Mouse (Mus musculus) heart, adult 2 months (tissue): Measurements from ENCODE around the gene Klhdc7b. TPM values are rescaled to one million over a fixed set of nuclear protein-coding genes. Genes with fewer than 3 reads are reported as not detected.

Source experiments
- DNase-seq, 2 experiments: peaks; one replicate each; pipeline ENCODE4 v3.0.0; 2021
- H3K27ac ChIP-seq: fragments of 200-600 bp; 2 replicates; pipeline ENCODE4 v1.8.1; 2022
- H3K27me3 ChIP-seq: fragments of 200-500 bp; 2 replicates; pipeline ENCODE4 v1.6.1; 2012; ENCODE audit warnings: mild to moderate bottlenecking, low read length, inconsistent platforms, mixed read lengths; ENCODE audit not compliant: control insufficient read depth, insufficient read depth
- H3K36me3 ChIP-seq: fragments of 200-500 bp; 2 replicates; pipeline ENCODE4 v1.6.1; 2012; ENCODE audit warnings: low read length, inconsistent platforms; ENCODE audit not compliant: control insufficient read depth, insufficient read depth
- H3K4me1 ChIP-seq: fragments of 200-500 bp; 2 replicates; pipeline ENCODE4 v1.6.1; 2011; ENCODE audit warnings: low read length; ENCODE audit not compliant: control insufficient read depth, insufficient read depth
- H3K4me3 ChIP-seq: fragments of 200-600 bp; 2 replicates; pipeline ENCODE4 v1.8.1; 2022
- H3K79me2 ChIP-seq: fragments of 200-500 bp; replicated peaks from 2 replicates; pipeline ENCODE4 v1.6.1; 2012; ENCODE audit warnings: mild to moderate bottlenecking, inconsistent platforms, low read length, moderate library complexity, mixed read lengths; ENCODE audit not compliant: control insufficient read depth, insufficient read depth
- H3K9ac ChIP-seq: fragments of 200-500 bp; 2 replicates; pipeline ENCODE4 v1.6.1; 2012; ENCODE audit warnings: low read depth, mild to moderate bottlenecking, control low read depth, inconsistent platforms, low read length, mixed read lengths
- CTCF ChIP-seq: fragments of 200-600 bp; IDR thresholded peaks from 2 replicates; pipeline ENCODE4 v1.8.1; 2022; ENCODE audit warnings: antibody characterized with exemption, mild to moderate bottlenecking, moderate library complexity
- EP300 ChIP-seq: fragments of 200-500 bp; IDR thresholded peaks from 2 replicates; pipeline ENCODE4 v1.6.1; 2011; ENCODE audit warnings: low read depth, low read length, control low read depth; ENCODE audit not compliant: insufficient read depth
- POLR2A ChIP-seq: fragments of 200-500 bp; IDR thresholded peaks from 2 replicates; pipeline ENCODE4 v1.6.1; 2011; ENCODE audit warnings: mild to moderate bottlenecking, low read depth, low read length, control low read depth; ENCODE audit not compliant: insufficient read depth
- WGBS: fragments of 180-500 bp; shearing (Covaris S2); methylation state at CpG from one replicate; pipeline ENCODE4 v1.1.7; 2018; 5-methylcytosine and 5-hydroxymethylcytosine counted together
- intact Hi-C: fragments of 180-260 bp; cut with DNase I; formaldehyde crosslinking; loops from one replicate; pipeline ENCODE4 v1.15.1; 2025
- polyA plus RNA-seq: library from polyadenylated mRNA; depleted of rRNA; stranded (reverse); fragments of >200 nt; gene quantifications from 2 replicates; pipeline ENCODE4 v1.2.3, GENCODE M21; 2012
- total RNA-seq, 2 experiments: library from RNA; stranded (reverse); gene quantifications; 2 replicates each; pipeline ENCODE4 v1.2.3; 2021

Gene Klhdc7b
- total and polyA plus RNA-seq, 3 experiments: not detected

DNA sequence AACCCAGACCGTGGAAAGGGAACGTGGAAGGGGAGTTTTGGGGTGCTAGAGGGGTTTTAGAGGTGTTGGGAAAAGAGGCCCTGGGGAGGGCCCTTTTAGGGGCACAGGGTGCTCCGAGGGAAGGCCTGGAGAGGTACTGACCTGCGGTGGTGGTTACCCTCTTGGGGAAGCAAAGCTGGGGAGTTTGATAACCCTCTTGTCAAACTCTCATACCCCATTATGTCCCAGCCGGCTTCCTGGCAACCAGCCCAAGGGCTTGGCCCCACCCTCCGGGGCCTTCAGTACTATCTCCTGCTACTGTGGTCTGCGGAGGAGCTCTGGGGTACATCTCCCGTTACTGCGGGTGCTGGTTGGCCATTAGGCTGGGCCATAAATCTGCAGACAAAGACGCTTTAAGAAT, 5.3 kb upstream of the Klhdc7b start:
- Histone ChIP-seq H3K4me1 (no peaks in the 10 kb centered on the region), H3K4me3 (peak overlapping the region; percentile 62), H3K9ac (no peak overlapping the region), H3K27me3 (0 out of 2 replicates have a peak, but pooled peaks cover 2% of the 10 kb centered on the region), H3K27ac (peak overlapping the region; percentile 87), H3K79me2 (no peaks in the 10 kb centered on the region), H3K36me3 (no peaks in the 10 kb centered on the region)
- no peak for TF ChIP-seq POLR2A
- no peak for TF ChIP-seq CTCF
- TF ChIP-seq EP300: no peak
- peak; percentile 28 to 59 for DNase-seq
- 18% methylated on average over 10 of the region's 10 CpGs for WGBS
- intact Hi-C loops: loop anchor here (10.0 kb wide), 1 partner anchor 235 kb away; the partner anchor contains the start of genes Mapk11 and Mapk12

DNA sequence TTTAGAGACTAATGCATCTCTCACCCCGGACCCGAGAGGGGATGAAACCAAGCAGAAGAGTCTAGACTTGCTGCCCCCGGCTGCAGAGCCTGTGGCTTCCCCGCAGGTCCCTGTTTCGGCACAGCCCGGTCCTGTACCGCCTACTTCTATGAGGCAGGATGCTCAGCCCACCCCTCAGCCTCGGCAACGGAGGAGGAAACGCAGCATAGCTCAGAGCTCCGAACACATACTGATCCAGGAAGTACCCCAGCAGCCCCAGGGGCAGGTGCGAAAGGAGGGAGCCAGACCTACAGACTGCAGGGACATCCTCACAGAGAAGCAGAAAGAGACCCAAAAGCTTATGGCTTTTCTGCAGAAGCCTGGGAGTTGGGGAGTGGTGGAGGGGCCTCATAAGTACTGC, 2.4 kb downstream of the Klhdc7b start:
- intact Hi-C loops: no loop called here
- no peak for DNase-seq
- 33% methylated on average over 12 of the region's 12 CpGs for WGBS
- Histone ChIP-seq H3K9ac (no peak overlapping the region), H3K27me3 (no peaks in the 10 kb centered on the region; the same call in 1 of the 2 replicates), H3K27ac (no peak overlapping the region), H3K79me2 (no peaks in the 10 kb centered on the region), H3K36me3 (no peaks in the 10 kb centered on the region), H3K4me3 (no peak overlapping the region), H3K4me1 (no peaks in the 10 kb centered on the region)
- TF ChIP-seq CTCF (no peak), EP300 (no peak), POLR2A (no peak)

DNA sequence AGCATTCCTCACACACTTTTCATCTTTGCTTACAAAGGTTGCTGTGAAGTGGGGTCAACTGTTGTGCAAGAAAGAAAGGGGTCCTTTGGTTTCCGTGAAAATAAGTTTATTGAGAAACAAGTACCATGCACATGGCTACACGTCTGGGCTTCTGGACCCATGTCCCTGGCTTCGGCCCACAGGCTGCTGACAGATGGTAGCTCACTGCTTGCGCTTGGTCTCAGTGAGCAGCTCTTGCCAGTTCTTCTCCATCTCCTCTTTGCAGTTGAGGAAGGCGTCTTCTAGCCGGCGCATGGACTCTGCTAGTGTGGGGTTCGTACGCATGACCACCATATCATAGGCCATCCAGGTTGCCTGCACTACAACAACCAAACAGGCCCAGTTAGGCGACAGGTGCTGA, 5.4 kb downstream of the Klhdc7b start:
- Histone ChIP-seq H3K36me3 (no peaks in the 10 kb centered on the region), H3K4me3 (no peak overlapping the region), H3K9ac (no peak overlapping the region), H3K27ac (no peak overlapping the region), H3K27me3 (no peaks in the 10 kb centered on the region; the same call in 1 of the 2 replicates), H3K4me1 (no peaks in the 10 kb centered on the region), H3K79me2 (no peaks in the 10 kb centered on the region)
- DNase-seq: no peak
- WGBS: 94% methylated on average over 10 of the region's 10 CpGs
- TF ChIP-seq EP300 (no peak), POLR2A (no peak), CTCF (no peak)
- intact Hi-C loops: no loop called here

DNA sequence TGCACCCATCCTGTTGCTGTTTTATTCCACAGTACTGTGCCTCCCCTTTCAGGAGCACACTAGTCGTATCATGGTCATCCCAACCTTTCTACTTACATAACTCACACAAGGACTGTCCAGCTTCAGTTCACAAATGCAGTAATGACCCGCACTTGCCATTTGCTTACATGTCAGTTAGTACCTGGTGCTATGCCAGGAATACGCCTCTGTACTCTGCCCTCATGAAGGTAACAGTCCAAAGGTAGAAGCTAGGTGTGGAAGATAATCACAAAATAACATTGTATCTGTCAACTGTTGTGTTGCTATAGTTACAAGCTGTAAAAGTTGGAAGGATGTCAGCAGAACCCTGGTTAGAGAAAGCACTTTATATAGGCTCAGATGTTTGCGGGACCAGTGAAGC, 12.2 kb downstream of the Klhdc7b start:
- no peak overlapping the region for H3K9ac ChIP-seq
- no peaks in the 10 kb centered on the region for H3K79me2 ChIP-seq
- no peak overlapping the region for H3K4me3 ChIP-seq
- H3K36me3 ChIP-seq: no peaks in the 10 kb centered on the region
- H3K4me1 ChIP-seq: peaks cover 3% of the 10 kb centered on the region
- no peak overlapping the region for H3K27ac ChIP-seq
- TF ChIP-seq POLR2A: no peak
- no peak for TF ChIP-seq EP300
- no peak for TF ChIP-seq CTCF
- intact Hi-C loops: no loop called here
- no peak for DNase-seq
- 86% methylated on average over 4 of the region's 4 CpGs for WGBS
- H3K27me3 ChIP-seq: no peaks in the 10 kb centered on the region

DNA sequence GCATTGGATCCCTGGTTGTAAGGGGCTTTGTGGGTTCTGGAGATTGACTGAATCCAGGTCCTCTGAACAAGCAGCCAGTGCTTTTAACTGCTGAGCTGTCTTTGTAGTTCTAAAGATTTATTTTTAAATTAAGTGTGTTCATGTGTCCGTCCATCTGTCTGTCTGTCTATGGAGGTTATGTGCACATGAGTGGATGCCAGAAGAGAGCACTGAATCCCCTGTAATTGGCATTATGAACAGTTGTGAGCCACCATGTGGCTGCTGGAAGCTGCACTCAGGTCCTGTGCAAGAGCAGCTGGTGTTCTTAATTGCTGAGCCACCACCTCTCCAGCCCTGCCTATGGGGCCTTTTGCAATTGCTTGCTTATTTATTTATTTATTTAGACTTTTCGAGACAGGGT, 13.4 kb downstream of the Klhdc7b start:
- no peak overlapping the region for H3K4me3 ChIP-seq
- DNase-seq: no peak
- 86% methylated on average over 2 of the region's 2 CpGs for WGBS
- peaks cover 3% of the 10 kb centered on the region for H3K4me1 ChIP-seq
- intact Hi-C loops: no loop called here
- no peak overlapping the region for H3K9ac ChIP-seq
- H3K27me3 ChIP-seq: no peaks in the 10 kb centered on the region
- no peaks in the 10 kb centered on the region for H3K36me3 ChIP-seq
- no peak overlapping the region for H3K27ac ChIP-seq
- no peak for TF ChIP-seq CTCF
- no peak for TF ChIP-seq EP300
- TF ChIP-seq POLR2A: no peak
- no peaks in the 10 kb centered on the region for H3K79me2 ChIP-seq

DNA sequence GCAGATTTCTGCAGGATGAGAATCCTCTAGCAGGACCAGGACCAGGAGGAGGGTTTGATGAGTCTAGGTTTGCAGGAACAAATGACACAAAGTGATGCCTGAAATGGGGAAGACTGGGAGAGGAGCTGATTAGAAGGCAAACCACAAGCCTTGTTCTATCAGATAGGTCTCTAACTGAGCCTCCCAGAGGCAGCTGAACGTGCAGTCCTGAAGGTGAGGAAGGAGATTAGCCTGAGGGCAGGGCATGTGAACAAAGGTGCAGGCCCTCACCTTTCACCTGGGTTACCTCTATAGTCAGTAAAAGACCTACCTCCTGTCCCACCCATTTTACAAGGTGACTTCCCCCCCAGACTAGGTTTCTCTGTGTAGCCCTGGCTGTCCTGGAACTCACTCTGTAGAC, 15.0 kb downstream of the Klhdc7b start:
- peaks cover 3% of the 10 kb centered on the region for H3K4me1 ChIP-seq
- WGBS: 68% methylated on average over 1 of the region's 1 CpGs
- TF ChIP-seq CTCF: no peak
- no peak for TF ChIP-seq EP300
- TF ChIP-seq POLR2A: no peak
- H3K27me3 ChIP-seq: no peaks in the 10 kb centered on the region
- no peak overlapping the region for H3K9ac ChIP-seq
- H3K4me3 ChIP-seq: no peak overlapping the region
- H3K27ac ChIP-seq: no peak overlapping the region
- no peak for DNase-seq
- H3K36me3 ChIP-seq: no peaks in the 10 kb centered on the region
- intact Hi-C loops: no loop called here
- H3K79me2 ChIP-seq: no peaks in the 10 kb centered on the region

DNA sequence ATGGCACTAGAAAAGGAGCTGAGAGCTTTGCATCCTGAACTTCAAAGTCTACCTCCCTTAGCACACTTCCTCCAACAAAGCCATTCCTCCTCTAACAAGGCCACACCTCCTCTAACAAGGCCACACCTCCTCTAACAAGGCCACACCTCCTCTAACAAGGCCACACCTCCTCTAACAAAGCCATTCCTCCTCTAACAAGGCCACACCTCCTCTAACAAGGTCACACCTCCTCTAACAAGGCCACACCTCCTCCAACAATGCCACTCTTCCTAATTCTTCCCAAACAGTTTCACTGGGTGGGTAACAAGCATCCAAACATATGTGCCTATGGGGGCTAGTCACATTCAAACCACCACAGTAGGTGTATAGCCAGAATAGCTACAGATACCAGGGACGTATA, 17.8 kb downstream of the Klhdc7b start:
- peaks cover 3% of the 10 kb centered on the region for H3K4me1 ChIP-seq
- no peaks in the 10 kb centered on the region for H3K36me3 ChIP-seq
- intact Hi-C loops: no loop called here
- H3K9ac ChIP-seq: no peak overlapping the region
- H3K27me3 ChIP-seq: no peaks in the 10 kb centered on the region
- no peak for DNase-seq
- no peak overlapping the region for H3K27ac ChIP-seq
- H3K79me2 ChIP-seq: no peaks in the 10 kb centered on the region
- 93% methylated on average over 1 of the region's 1 CpGs for WGBS
- no peak for TF ChIP-seq EP300
- no peak for TF ChIP-seq CTCF
- TF ChIP-seq POLR2A: no peak
- H3K4me3 ChIP-seq: no peak overlapping the region
